Mouse (Mus musculus) kidney, postnatal 0 days (tissue): ENCODE data around the gene Hoxc8. TPM values are rescaled to one million over a fixed set of nuclear protein-coding genes. Genes with fewer than 3 reads are reported as not detected.
A peak's percentile ranks its signal among the peaks of the same experiment; 100 is the strongest.

Source experiments
- ATAC-seq: fragments of 200-750 bp; cut with Nextera tagmentation; replicated peaks from 2 replicates; pipeline ENCODE4 v1.8.0; 2017; ENCODE audit warnings: low read depth, moderate number of reproducible peaks, moderate TSS enrichment, moderate library complexity; ENCODE audit not compliant: low FRiP score
- DNase-seq: peaks from one replicate; pipeline ENCODE4 v3.0.0-alpha.2; 2016; ENCODE audit warnings: low spot score
- H3K27ac ChIP-seq: fragments of 300-500 bp; sonication (generic); 2 replicates; pipeline ENCODE4 v1.5.1; 2014; ENCODE audit warnings: mild to moderate bottlenecking
- H3K27me3 ChIP-seq: fragments of 300-500 bp; sonication (generic); 2 replicates; pipeline ENCODE4 v1.6.1; 2014; ENCODE audit warnings: low read length, mixed read lengths; ENCODE audit not compliant: insufficient read depth
- H3K36me3 ChIP-seq: fragments of 300-500 bp; sonication (generic); 2 replicates; pipeline ENCODE4 v1.6.1; 2014; ENCODE audit warnings: low read length, mixed read lengths; ENCODE audit not compliant: insufficient read depth
- H3K4me1 ChIP-seq: fragments of 300-500 bp; sonication (generic); replicated peaks from 2 replicates; pipeline ENCODE4 v1.6.1; 2014; ENCODE audit warnings: antibody characterized with exemption, low read length, mixed read lengths; ENCODE audit not compliant: insufficient read depth
- H3K4me2 ChIP-seq: fragments of 300-500 bp; sonication (generic); 2 replicates; pipeline ENCODE4 v1.6.1; 2014; ENCODE audit warnings: mild to moderate bottlenecking, low read length, moderate library complexity, mixed read lengths
- H3K4me3 ChIP-seq: fragments of 300-500 bp; sonication (generic); replicated peaks from 2 replicates; pipeline ENCODE4 v1.5.1; 2014; ENCODE audit warnings: low read depth, low read length
- H3K9ac ChIP-seq: fragments of 300-500 bp; sonication (generic); 2 replicates; pipeline ENCODE4 v1.6.1; 2014; ENCODE audit warnings: low read depth, low read length
- H3K9me3 ChIP-seq: fragments of 300-500 bp; sonication (generic); replicated peaks from 2 replicates; pipeline ENCODE4 v1.6.1; 2016; ENCODE audit warnings: low read length, inconsistent platforms, mixed read lengths
- CTCF ChIP-seq: IDR thresholded peaks from 2 replicates; pipeline ENCODE4 v1.5.1; 2016; ENCODE audit warnings: antibody characterized with exemption, low read depth, mild to moderate bottlenecking, moderate library complexity
- WGBS: fragments of 180-500 bp; shearing (Covaris S2); extraction: QIAGEN DNeasy Blood & Tissue Kit; methylation state at CpG from one replicate; pipeline ENCODE4 v1.1.7; 2014; 5-methylcytosine and 5-hydroxymethylcytosine counted together
- polyA plus RNA-seq: library from polyadenylated mRNA; unstranded; fragments of >200 nt; fragmentation: Nextera tagmentation; extraction: Ambion mirVana; gene quantifications from 2 replicates; pipeline ENCODE4 v1.2.1, GENCODE M21; 2015

Hoxc8 gene
- polyA plus RNA-seq, 1 experiment from 2014 or later, result 5.8 TPM

DNA sequence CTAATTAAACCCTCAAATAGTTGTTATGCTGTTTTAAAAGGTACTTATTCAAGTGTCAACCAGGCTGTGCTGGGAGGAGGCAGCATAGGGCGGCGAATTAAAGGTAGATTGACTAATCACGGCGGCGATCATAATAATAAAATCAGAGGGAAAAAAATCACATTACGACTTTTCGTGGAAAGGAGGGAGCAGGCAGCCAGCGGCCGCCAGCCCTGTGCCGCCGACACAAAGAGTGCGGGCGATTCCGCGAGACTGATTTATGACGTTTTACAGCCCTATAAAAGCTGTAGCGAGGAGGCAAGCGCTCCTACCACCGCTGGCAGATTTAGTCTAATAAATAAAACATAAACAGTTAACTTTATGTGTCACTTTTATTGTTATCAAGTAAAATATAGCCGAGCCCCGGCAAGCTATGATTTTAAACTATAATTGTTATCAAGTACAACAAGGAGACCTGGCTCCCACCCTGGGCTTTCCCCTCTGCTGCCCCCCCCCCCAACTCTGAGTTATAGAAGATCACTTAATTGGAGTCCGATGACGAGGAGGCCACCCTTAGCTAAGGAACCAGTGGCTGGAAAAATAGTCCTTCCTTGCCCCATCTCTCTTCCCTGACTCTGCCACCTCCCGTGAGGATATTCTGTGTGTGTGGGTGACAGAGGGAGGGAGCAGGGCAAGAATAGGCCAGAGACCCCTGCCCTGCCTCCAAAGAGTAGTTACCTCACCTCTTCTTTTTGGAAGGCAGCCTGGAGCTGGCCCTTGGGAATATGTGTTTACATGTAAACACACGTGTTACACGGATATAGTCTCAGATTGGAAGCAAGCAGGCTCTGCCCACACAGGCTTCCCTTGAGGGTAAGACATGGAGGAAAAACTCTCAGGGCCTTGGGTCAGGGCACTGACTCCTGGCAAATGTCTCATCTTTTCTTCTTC is 42.5 kb downstream of the Hoxc8 start:
- Histone ChIP-seq H3K9ac (no peak overlapping the region), H3K4me2 (peak overlapping the region; percentile 39), H3K27ac (no peak overlapping the region), H3K4me3 (no peak overlapping the region), H3K4me1 (peaks cover 31% of the 10 kb centered on the region), H3K36me3 (no peaks in the 10 kb centered on the region), H3K27me3 (0 out of 2 replicates have a peak, but pooled peaks cover 19% of the 10 kb centered on the region), H3K9me3 (no peaks in the 10 kb centered on the region)
- DNase-seq (peak; percentile 89), ATAC-seq (no peak)
- WGBS, result 2% methylated on average over 26 of the region's 26 CpGs
- TF ChIP-seq CTCF, result no peak

DNA sequence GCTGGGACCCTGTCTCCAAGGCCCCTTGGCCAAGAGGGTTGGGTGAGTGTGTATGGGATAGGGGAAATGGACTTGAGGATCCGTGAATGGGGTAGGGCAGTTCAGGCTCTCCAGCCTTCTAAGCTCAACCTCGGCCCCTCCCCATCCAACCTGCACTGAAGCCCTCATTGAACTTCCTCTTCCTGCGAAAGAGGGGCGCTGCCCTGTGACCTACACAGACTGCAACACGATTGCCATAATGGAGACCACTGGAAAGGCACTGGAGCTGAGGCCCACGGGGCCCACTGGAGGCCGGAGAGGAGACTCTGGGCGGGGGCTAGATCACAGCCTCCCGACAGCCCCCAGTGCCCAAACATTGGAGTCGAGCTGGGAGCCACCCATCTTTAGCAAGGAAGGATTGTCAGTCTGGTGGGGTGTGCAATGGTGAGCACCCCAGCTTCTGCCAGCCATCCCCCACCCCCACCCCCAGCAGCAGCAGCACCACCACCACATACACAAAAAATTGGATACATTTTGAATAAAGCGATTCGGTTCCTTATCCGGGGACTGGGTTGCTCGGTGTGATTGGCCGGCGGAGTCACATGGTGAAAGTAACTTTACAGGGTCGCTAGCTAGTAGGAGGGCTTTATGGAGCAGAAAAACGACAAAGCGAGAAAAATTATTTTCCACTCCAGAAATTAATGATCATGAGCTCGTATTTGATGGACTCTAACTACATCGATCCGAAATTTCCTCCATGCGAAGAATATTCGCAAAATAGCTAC is 43.8 kb downstream of the Hoxc8 start:
- ATAC-seq, result peak; percentile 58
- peaks cover 35% of the 10 kb centered on the region for H3K4me1 ChIP-seq

DNA sequence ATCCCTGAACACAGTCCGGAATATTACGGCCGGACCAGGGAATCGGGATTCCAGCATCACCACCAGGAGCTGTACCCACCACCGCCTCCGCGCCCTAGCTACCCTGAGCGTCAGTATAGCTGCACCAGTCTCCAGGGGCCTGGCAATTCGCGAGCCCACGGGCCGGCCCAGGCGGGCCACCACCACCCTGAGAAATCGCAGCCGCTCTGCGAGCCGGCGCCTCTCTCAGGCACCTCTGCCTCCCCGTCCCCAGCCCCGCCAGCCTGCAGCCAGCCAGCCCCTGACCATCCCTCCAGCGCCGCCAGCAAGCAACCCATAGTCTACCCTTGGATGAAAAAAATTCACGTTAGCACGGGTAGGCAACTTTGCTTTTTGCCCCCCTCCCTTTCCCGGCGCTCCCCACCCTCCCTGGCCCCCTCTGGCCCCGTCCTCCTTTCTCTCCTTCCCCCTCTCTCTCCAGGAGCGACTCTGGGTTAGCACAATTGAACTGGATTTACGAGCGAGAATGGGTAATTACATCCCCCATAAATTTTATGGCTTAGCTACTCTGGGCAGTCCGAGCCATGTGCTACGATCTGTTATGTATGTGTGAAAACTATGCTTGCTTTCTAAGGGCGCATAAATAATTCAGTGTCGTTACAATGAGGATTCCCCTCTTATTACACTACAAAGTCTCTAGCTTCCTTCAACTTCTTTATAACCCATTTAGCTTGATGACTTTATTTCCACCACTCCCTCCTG is 44.6 kb downstream of the Hoxc8 start:
- 3% methylated on average over 34 of the region's 34 CpGs for WGBS
- no peak for TF ChIP-seq CTCF
- peak overlapping the region; percentile 78 for H3K4me2 ChIP-seq
- H3K9ac ChIP-seq, result peak overlapping the region; percentile 52
- H3K36me3 ChIP-seq, result no peaks in the 10 kb centered on the region
- peak overlapping the region; percentile 76 for H3K27ac ChIP-seq
- H3K4me3 ChIP-seq, result peak overlapping the region; percentile 37
- 0 out of 2 replicates have a peak, but pooled peaks cover 12% of the 10 kb centered on the region for H3K27me3 ChIP-seq
- DNase-seq (peak; percentile 95), ATAC-seq (peak; percentile 57)
- H3K4me1 ChIP-seq, result peaks cover 35% of the 10 kb centered on the region
- no peaks in the 10 kb centered on the region for H3K9me3 ChIP-seq

More for the DNA sequence above, 43.8 kb downstream of the Hoxc8 start:
- no peaks in the 10 kb centered on the region for H3K36me3 ChIP-seq
- peak overlapping the region; percentile 52; the same call in 1 of the 2 replicates for H3K9ac ChIP-seq
- DNase-seq, result no peak
- H3K27me3 ChIP-seq, result 0 out of 2 replicates have a peak, but pooled peaks cover 14% of the 10 kb centered on the region
- H3K9me3 ChIP-seq, result no peaks in the 10 kb centered on the region
- peak overlapping the region; percentile 37 for H3K4me3 ChIP-seq
- peak overlapping the region; percentile 76; the same call in 1 of the 2 replicates for H3K27ac ChIP-seq
- H3K4me2 ChIP-seq, result peak overlapping the region; percentile 78
- 9% methylated on average over 24 of the region's 24 CpGs for WGBS
- no peak for TF ChIP-seq CTCF

DNA sequence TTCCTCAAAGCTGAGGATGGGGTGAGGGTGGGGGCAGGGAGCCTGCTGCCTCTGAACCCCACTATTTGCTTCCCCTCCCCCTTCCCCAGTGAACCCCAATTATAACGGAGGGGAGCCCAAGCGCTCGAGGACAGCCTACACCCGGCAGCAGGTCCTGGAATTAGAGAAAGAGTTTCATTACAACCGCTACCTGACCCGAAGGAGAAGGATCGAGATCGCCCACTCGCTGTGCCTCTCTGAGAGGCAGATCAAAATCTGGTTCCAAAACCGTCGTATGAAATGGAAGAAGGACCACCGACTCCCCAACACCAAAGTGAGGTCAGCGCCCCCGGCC is 45.1 kb downstream of the Hoxc8 start:
- 0 out of 2 replicates have a peak, but pooled peaks cover 12% of the 10 kb centered on the region for H3K27me3 ChIP-seq
- ATAC-seq, result peak; percentile 37; the same call in 1 of the 2 replicates
- 0 out of 2 replicates have a peak overlapping the region, but pooled peaks have one; percentile 3 for H3K27ac ChIP-seq
- H3K36me3 ChIP-seq, result no peaks in the 10 kb centered on the region
- H3K9ac ChIP-seq, result no peak overlapping the region
- H3K4me3 ChIP-seq, result peak overlapping the region; percentile 37
- H3K4me2 ChIP-seq, result peak overlapping the region; percentile 78
- peaks cover 40% of the 10 kb centered on the region for H3K4me1 ChIP-seq
- TF ChIP-seq CTCF, result no peak
- DNase-seq, result no peak
- WGBS, result 4% methylated on average over 14 of the region's 14 CpGs
- no peaks in the 10 kb centered on the region for H3K9me3 ChIP-seq

DNA sequence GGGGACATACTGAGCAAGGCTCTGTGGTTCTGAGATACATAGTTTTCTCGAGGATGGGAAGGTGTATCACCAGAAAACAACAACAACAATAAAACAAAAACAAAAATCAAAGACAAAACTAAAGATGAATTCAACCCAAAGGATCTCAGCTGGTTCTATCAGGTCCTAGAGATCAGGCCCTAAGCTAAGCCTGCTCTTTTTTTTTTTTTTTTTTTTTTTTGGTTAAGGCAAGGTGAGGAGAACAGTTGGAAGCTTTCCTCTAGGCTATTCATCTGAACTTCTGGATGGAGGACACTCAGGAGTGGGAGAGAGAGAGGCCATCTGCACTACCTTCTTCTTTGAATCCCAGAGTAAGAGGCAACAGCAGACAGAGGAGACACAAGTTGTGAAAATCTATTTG is 47.2 kb downstream of the Hoxc8 start:
- Histone ChIP-seq H3K4me3 (no peak overlapping the region), H3K9me3 (no peaks in the 10 kb centered on the region), H3K36me3 (no peaks in the 10 kb centered on the region), H3K4me1 (peaks cover 43% of the 10 kb centered on the region), H3K9ac (no peak overlapping the region), H3K27ac (no peak overlapping the region), H3K4me2 (no peak overlapping the region), H3K27me3 (0 out of 2 replicates have a peak, but pooled peaks cover 12% of the 10 kb centered on the region)
- DNase-seq (no peak), ATAC-seq (no peak)
- no peak for TF ChIP-seq CTCF
- WGBS, result 59% methylated on average over 1 of the region's 1 CpGs
